Mouse (Mus musculus) midbrain, embryonic 12.5 days (tissue): ENCODE data around the gene Tmprss11b. TPM values are rescaled to one million over a fixed set of nuclear protein-coding genes. Genes with fewer than 3 reads are reported as not detected.
"Not testable (repeated sequence)": the region's sequence is repeated elsewhere in the genome, so short reads cannot be mapped to it uniquely, and the experiment has no call there.

Experiments used
- ATAC-seq: fragments of 200-750 bp; cut with Nextera tagmentation; 2 replicates; pipeline ENCODE4 v1.8.0; 2017; ENCODE audit warnings: low read depth, moderate TSS enrichment, moderate library complexity; ENCODE audit not compliant: low FRiP score
- H3K27ac ChIP-seq: fragments of 300-500 bp; sonication (generic); replicated peaks from 2 replicates; pipeline ENCODE4 v1.5.1; 2016; ENCODE audit warnings: mild to moderate bottlenecking
- H3K27me3 ChIP-seq: fragments of 300-500 bp; sonication (generic); 2 replicates; pipeline ENCODE4 v1.6.1; 2016; ENCODE audit warnings: mild to moderate bottlenecking
- H3K36me3 ChIP-seq: fragments of 300-500 bp; sonication (generic); 2 replicates; pipeline ENCODE4 v1.6.1; 2016
- H3K4me1 ChIP-seq: fragments of 300-500 bp; sonication (generic); 2 replicates; pipeline ENCODE4 v1.6.1; 2016
- H3K4me2 ChIP-seq: fragments of 300-500 bp; sonication (generic); replicated peaks from 2 replicates; pipeline ENCODE4 v1.6.1; 2016; ENCODE audit warnings: mild to moderate bottlenecking, moderate library complexity
- H3K4me3 ChIP-seq: fragments of 300-500 bp; sonication (generic); 2 replicates; pipeline ENCODE4 v1.5.1; 2016; ENCODE audit warnings: mild to moderate bottlenecking
- H3K9ac ChIP-seq: fragments of 300-500 bp; sonication (generic); replicated peaks from 2 replicates; pipeline ENCODE4 v1.6.1; 2016; ENCODE audit warnings: mild to moderate bottlenecking, moderate library complexity
- H3K9me3 ChIP-seq: fragments of 300-500 bp; sonication (generic); 2 replicates; pipeline ENCODE4 v1.6.1; 2016; ENCODE audit warnings: mild to moderate bottlenecking
- whole genome bisulfite sequencing: fragments of 180-500 bp; shearing (Covaris S2); methylation state at CpG from one replicate; pipeline ENCODE4 v1.1.7; 2016; 5-methylcytosine and 5-hydroxymethylcytosine counted together
- polyA plus RNA-seq: library from polyadenylated mRNA; unstranded; fragments of >200 nt; fragmentation: Nextera tagmentation; extraction: Ambion mirVana; gene quantifications from 2 replicates; pipeline ENCODE4 v1.2.1, GENCODE M21; 2016

Tmprss11b gene
- polyA plus RNA-seq = not detected in 2 replicates

- 87% methylated on average over 5 of the region's 5 CpGs for WGBS
- ATAC-seq = no peak
These were observed at the start of gene Tmprss11b for GRCm38 (mm10) chr5:86676262-86676661. Gene Tmprss11b (minus strand): TSS chr5:86676362.

GRCm38 (mm10) chr5:86725021-86725420 lies 48.9 kb upstream of the Tmprss11b start:
- Histone ChIP-seq H3K27ac (no peak overlapping the region), H3K4me2 (no peak overlapping the region), H3K9me3 (no peaks in the 10 kb centered on the region), H3K9ac (no peak overlapping the region), H3K4me3 (no peak overlapping the region), H3K4me1 (no peaks in the 10 kb centered on the region), H3K27me3 (no peaks in the 10 kb centered on the region), H3K36me3 (no peaks in the 10 kb centered on the region)
- no peak for ATAC-seq

More at GRCm38 (mm10) chr5:86676262-86676661, at the start of gene Tmprss11b:
- Histone ChIP-seq H3K27ac (no peak within 1 kb of the TSS), H3K27me3 (no peaks in the 10 kb centered on the region), H3K4me3 (no peak within 1 kb of the TSS), H3K4me1 (no peaks in the 10 kb centered on the region), H3K4me2 (no peak within 1 kb of the TSS), H3K9me3 (no peaks in the 10 kb centered on the region), H3K36me3 (no peaks in the 10 kb centered on the region), H3K9ac (no peak within 1 kb of the TSS)

GRCm38 (mm10) chr5:86722820-86723460 lies 46.8 kb upstream of the Tmprss11b start:
- H3K27ac ChIP-seq = no peak overlapping the region
- H3K4me3 ChIP-seq = no peak overlapping the region

GRCm38 (mm10) chr5:86714967-86715366 lies 38.8 kb upstream of the Tmprss11b start:
- no peaks in the 10 kb centered on the region for H3K27me3 ChIP-seq
- H3K4me2 ChIP-seq = no peak overlapping the region
- no peak overlapping the region for H3K27ac ChIP-seq
- no peaks in the 10 kb centered on the region for H3K36me3 ChIP-seq
- H3K4me3 ChIP-seq = no peak overlapping the region
- 88% methylated on average over 2 of the region's 2 CpGs for WGBS
- no peak for ATAC-seq
- no peaks in the 10 kb centered on the region for H3K9me3 ChIP-seq
- no peak overlapping the region for H3K9ac ChIP-seq
- H3K4me1 ChIP-seq = no peaks in the 10 kb centered on the region

More at GRCm38 (mm10) chr5:86722820-86723460, 46.8 kb upstream of the Tmprss11b start:
- no peak for ATAC-seq
- no peak overlapping the region for H3K4me2 ChIP-seq
- 29% methylated on average over 2 of the region's 2 CpGs for WGBS
- H3K9ac ChIP-seq = no peak overlapping the region
- H3K4me1 ChIP-seq = no peaks in the 10 kb centered on the region
- H3K36me3 ChIP-seq = no peaks in the 10 kb centered on the region
- no peaks in the 10 kb centered on the region for H3K27me3 ChIP-seq
- H3K9me3 ChIP-seq = no peaks in the 10 kb centered on the region

- H3K27ac ChIP-seq = no peak overlapping the region
- H3K4me3 ChIP-seq = no peak overlapping the region
- no peak overlapping the region for H3K9ac ChIP-seq
- H3K4me1 ChIP-seq = no peaks in the 10 kb centered on the region
- no peaks in the 10 kb centered on the region for H3K27me3 ChIP-seq
- 84% methylated on average over 3 of the region's 3 CpGs for WGBS
- ATAC-seq = no peak
- no peaks in the 10 kb centered on the region for H3K36me3 ChIP-seq
- no peak overlapping the region for H3K4me2 ChIP-seq
- no peaks in the 10 kb centered on the region for H3K9me3 ChIP-seq
These were observed 28.8 kb upstream of the Tmprss11b start for GRCm38 (mm10) chr5:86704923-86705322.

- H3K27ac ChIP-seq = no peak overlapping the region
- ATAC-seq = no peak
- H3K4me1 ChIP-seq = no peaks in the 10 kb centered on the region
- H3K36me3 ChIP-seq = no peaks in the 10 kb centered on the region
- H3K9ac ChIP-seq = no peak overlapping the region
- no peaks in the 10 kb centered on the region for H3K9me3 ChIP-seq
- H3K4me2 ChIP-seq = no peak overlapping the region
- H3K27me3 ChIP-seq = no peaks in the 10 kb centered on the region
- WGBS = 58% methylated on average over 4 of the region's 4 CpGs
- H3K4me3 ChIP-seq = no peak overlapping the region
These were observed 8.5 kb upstream of the Tmprss11b start for GRCm38 (mm10) chr5:86684667-86685066.

- not testable (repeated sequence) for H3K36me3 ChIP-seq, ATAC-seq, H3K9ac ChIP-seq, H3K27ac ChIP-seq, H3K4me3 ChIP-seq, H3K4me1 ChIP-seq, H3K4me2 ChIP-seq, H3K9me3 ChIP-seq, H3K27me3 ChIP-seq
- 27% methylated on average over 4 of the region's 4 CpGs for WGBS
These were observed 27.0 kb downstream of the Tmprss11b start for GRCm38 (mm10) chr5:86649185-86649584.

- H3K4me2 ChIP-seq = no peak overlapping the region
- H3K27ac ChIP-seq = no peak overlapping the region
- H3K27me3 ChIP-seq = no peaks in the 10 kb centered on the region
- H3K9ac ChIP-seq = no peak overlapping the region
- H3K36me3 ChIP-seq = no peaks in the 10 kb centered on the region
- 78% methylated on average over 3 of the region's 3 CpGs for WGBS
- H3K9me3 ChIP-seq = no peaks in the 10 kb centered on the region
- no peaks in the 10 kb centered on the region for H3K4me1 ChIP-seq
- no peak overlapping the region for H3K4me3 ChIP-seq
- ATAC-seq = no peak
These were observed 35.4 kb downstream of the Tmprss11b start for GRCm38 (mm10) chr5:86640795-86641194.

- Histone ChIP-seq H3K4me1 (no peaks in the 10 kb centered on the region), H3K36me3 (no peaks in the 10 kb centered on the region), H3K4me3 (no peak within 1 kb of the TSS), H3K27me3 (no peaks in the 10 kb centered on the region), H3K9ac (no peak within 1 kb of the TSS), H3K9me3 (no peaks in the 10 kb centered on the region), H3K27ac (no peak within 1 kb of the TSS), H3K4me2 (no peak within 1 kb of the TSS)
- ATAC-seq = no peak
- 83% methylated on average over 5 of the region's 5 CpGs for WGBS
These were observed 43.8 kb downstream of the Tmprss11b start, which contains the start of gene Tmprss11f for GRCm38 (mm10) chr5:86632324-86632723. Gene Tmprss11f (minus strand): TSS chr5:86632424.

GRCm38 (mm10) chr5:86630700-86631099 lies 45.5 kb downstream of the Tmprss11b start:
- Histone ChIP-seq H3K27me3 (no peaks in the 10 kb centered on the region), H3K27ac (no peak overlapping the region), H3K9ac (no peak overlapping the region), H3K4me1 (no peaks in the 10 kb centered on the region), H3K4me2 (no peak overlapping the region), H3K4me3 (no peak overlapping the region), H3K9me3 (no peaks in the 10 kb centered on the region), H3K36me3 (no peaks in the 10 kb centered on the region)
- no peak for ATAC-seq
- 93% methylated on average over 2 of the region's 2 CpGs for WGBS

GRCm38 (mm10) chr5:86621778-86622177 lies 54.4 kb downstream of the Tmprss11b start:
- Histone ChIP-seq H3K27ac (no peak overlapping the region), H3K27me3 (no peaks in the 10 kb centered on the region), H3K4me3 (no peak overlapping the region), H3K9ac (no peak overlapping the region), H3K4me1 (no peaks in the 10 kb centered on the region), H3K9me3 (no peaks in the 10 kb centered on the region), H3K4me2 (no peak overlapping the region), H3K36me3 (no peaks in the 10 kb centered on the region)
- 82% methylated on average over 1 of the region's 1 CpGs for WGBS
- no peak for ATAC-seq
